Mouse (Mus musculus) lung, embryonic 14.5 days (tissue): ENCODE data around the gene Padi2. TPM values are rescaled to one million over a fixed set of nuclear protein-coding genes. Genes with fewer than 3 reads are reported as not detected.

ENCODE experiments used
- ATAC-seq: fragments of 200-750 bp; cut with Nextera tagmentation; 2 replicates; pipeline ENCODE4 v1.8.0; 2017; ENCODE audit warnings: mild to moderate bottlenecking, moderate TSS enrichment, moderate library complexity; ENCODE audit not compliant: insufficient read depth
- DNase-seq: peaks from one replicate; pipeline ENCODE4 v3.0.0-alpha.2; 2015
- H3K27ac ChIP-seq: fragments of 300-500 bp; sonication (generic); 2 replicates; pipeline ENCODE4 v1.5.1; 2014; ENCODE audit warnings: low read depth, mild to moderate bottlenecking, moderate library complexity
- H3K27me3 ChIP-seq: fragments of 300-500 bp; sonication (generic); 2 replicates; pipeline ENCODE4 v1.6.1; 2014; ENCODE audit warnings: low read length, control low read depth; ENCODE audit not compliant: insufficient read depth
- H3K36me3 ChIP-seq: fragments of 300-500 bp; sonication (generic); 2 replicates; pipeline ENCODE4 v1.6.1; 2014; ENCODE audit warnings: control low read depth; ENCODE audit not compliant: insufficient read depth
- H3K4me1 ChIP-seq: fragments of 300-500 bp; sonication (generic); 2 replicates; pipeline ENCODE4 v1.6.1; 2014; ENCODE audit warnings: antibody characterized with exemption, control low read depth; ENCODE audit not compliant: insufficient read depth
- H3K4me2 ChIP-seq: fragments of 300-500 bp; sonication (generic); 2 replicates; pipeline ENCODE4 v1.6.1; 2014; ENCODE audit warnings: mild to moderate bottlenecking
- H3K4me3 ChIP-seq: fragments of 300-500 bp; sonication (generic); 2 replicates; pipeline ENCODE4 v1.5.1; 2014; ENCODE audit warnings: low read depth, low read length
- H3K9ac ChIP-seq: fragments of 300-500 bp; sonication (generic); 2 replicates; pipeline ENCODE4 v1.6.1; 2014
- H3K9me3 ChIP-seq: fragments of 300-500 bp; sonication (generic); 2 replicates; pipeline ENCODE4 v1.6.1; 2016; ENCODE audit warnings: low read depth, low read length, control low read depth
- CTCF ChIP-seq: IDR thresholded peaks from 2 replicates; pipeline ENCODE4 v1.5.1; 2016; ENCODE audit warnings: antibody characterized with exemption, low read depth
- WGBS: fragments of 180-500 bp; shearing (Covaris S2); extraction: QIAGEN DNeasy Blood & Tissue Kit; methylation state at CpG from one replicate; pipeline ENCODE4 v1.1.7; 2014; 5-methylcytosine and 5-hydroxymethylcytosine counted together
- polyA plus RNA-seq: library from polyadenylated mRNA; unstranded; fragments of >200 nt; fragmentation: Nextera tagmentation; extraction: Ambion mirVana; gene quantifications from 2 replicates; pipeline ENCODE4 v1.2.1, GENCODE M21; 2014

Gene Padi2
- polyA plus RNA-seq, 1 experiment from 2014 or later = 1.8 TPM

GRCm38 (mm10) chr4:140959128-140959679 lies 53.1 kb downstream of the Padi2 start:
- H3K9ac ChIP-seq = no peak overlapping the region
- DNase-seq (no peak), ATAC-seq (no peak)
- no peak overlapping the region for H3K4me3 ChIP-seq
- 60% methylated on average over 7 of the region's 7 CpGs for WGBS
- no peaks in the 10 kb centered on the region for H3K27me3 ChIP-seq
- TF ChIP-seq CTCF = no peak
- H3K4me2 ChIP-seq = no peak overlapping the region
- no peaks in the 10 kb centered on the region for H3K9me3 ChIP-seq
- no peaks in the 10 kb centered on the region for H3K36me3 ChIP-seq
- H3K27ac ChIP-seq = no peak overlapping the region
- peaks cover 8% of the 10 kb centered on the region for H3K4me1 ChIP-seq

- no peak overlapping the region for H3K27ac ChIP-seq
- TF ChIP-seq CTCF = no peak
- H3K27me3 ChIP-seq = no peaks in the 10 kb centered on the region
- no peak overlapping the region for H3K4me3 ChIP-seq
- H3K4me2 ChIP-seq = peak overlapping the region; percentile 95
- ATAC-seq (no peak), DNase-seq (no peak)
- 77% methylated on average over 10 of the region's 10 CpGs for WGBS
- H3K9ac ChIP-seq = no peak overlapping the region
- H3K36me3 ChIP-seq = no peaks in the 10 kb centered on the region
- no peaks in the 10 kb centered on the region for H3K9me3 ChIP-seq
- peaks cover 8% of the 10 kb centered on the region for H3K4me1 ChIP-seq
These were observed 53.8 kb downstream of the Padi2 start for GRCm38 (mm10) chr4:140959715-140960479.

GRCm38 (mm10) chr4:140960781-140961466 lies 54.8 kb downstream of the Padi2 start, which contains the start of gene Sdhb:
Gene Sdhb (plus strand): TSS chr4:140961203.
- Histone ChIP-seq H3K4me1 (peaks cover 8% of the 10 kb centered on the region), H3K4me2 (peak within 1 kb of the TSS; percentile 95), H3K9me3 (no peaks in the 10 kb centered on the region), H3K4me3 (peak within 1 kb of the TSS; percentile 94), H3K36me3 (0 out of 2 replicates have a peak, but pooled peaks cover under 1% of the 10 kb centered on the region), H3K27me3 (no peaks in the 10 kb centered on the region), H3K9ac (peak within 1 kb of the TSS; percentile 74), H3K27ac (peak within 1 kb of the TSS; percentile 61)
- ATAC-seq (peak; percentile 96), DNase-seq (peak; percentile 99)
- 2% methylated on average over 37 of the region's 37 CpGs for WGBS
- no peak for TF ChIP-seq CTCF

GRCm38 (mm10) chr4:140961467-140962206 lies 55.5 kb downstream of the Padi2 start:
- Histone ChIP-seq H3K9me3 (no peaks in the 10 kb centered on the region), H3K36me3 (peaks cover 7% of the 10 kb centered on the region), H3K4me3 (peak overlapping the region; percentile 94), H3K9ac (peak overlapping the region; percentile 74), H3K4me2 (peak overlapping the region; percentile 95), H3K27me3 (no peaks in the 10 kb centered on the region), H3K27ac (peak overlapping the region; percentile 19; the same call in 1 of the 2 replicates), H3K4me1 (peaks cover 8% of the 10 kb centered on the region)
- DNase-seq (no peak), ATAC-seq (peak; percentile 3; the same call in 1 of the 2 replicates)
- no peak for TF ChIP-seq CTCF
- WGBS = 1% methylated on average over 38 of the region's 38 CpGs

- Histone ChIP-seq H3K27ac (no peak overlapping the region), H3K36me3 (peaks cover 10% of the 10 kb centered on the region), H3K27me3 (no peaks in the 10 kb centered on the region), H3K9ac (peak overlapping the region; percentile 74), H3K4me3 (peak overlapping the region; percentile 94), H3K9me3 (no peaks in the 10 kb centered on the region), H3K4me1 (peaks cover 8% of the 10 kb centered on the region), H3K4me2 (peak overlapping the region; percentile 95)
- 70% methylated on average over 8 of the region's 8 CpGs for WGBS
- DNase-seq (no peak), ATAC-seq (no peak)
- TF ChIP-seq CTCF = no peak
These were observed 56.2 kb downstream of the Padi2 start for GRCm38 (mm10) chr4:140962207-140962909.

- peak overlapping the region; percentile 94; the same call in 1 of the 2 replicates for H3K4me3 ChIP-seq
- no peaks in the 10 kb centered on the region for H3K9me3 ChIP-seq
- 32% methylated on average over 5 of the region's 5 CpGs for WGBS
- H3K4me2 ChIP-seq = peak overlapping the region; percentile 95
- H3K27ac ChIP-seq = no peak overlapping the region; the same call in 1 of the 2 replicates
- ATAC-seq (no peak), DNase-seq (peak; percentile 47)
- H3K4me1 ChIP-seq = peaks cover 8% of the 10 kb centered on the region
- H3K9ac ChIP-seq = no peak overlapping the region; the same call in 1 of the 2 replicates
- no peak for TF ChIP-seq CTCF
- peaks cover 16% of the 10 kb centered on the region for H3K36me3 ChIP-seq
- no peaks in the 10 kb centered on the region for H3K27me3 ChIP-seq
These were observed 56.8 kb downstream of the Padi2 start for GRCm38 (mm10) chr4:140962950-140963349.
